Mouse (Mus musculus) hindbrain, postnatal 0 days (tissue): ENCODE measurements around the gene Ppil1. TPM values are rescaled to one million over a fixed set of nuclear protein-coding genes. Genes with fewer than 3 reads are reported as not detected.
A peak's percentile ranks its signal among the peaks of the same experiment; 100 is the strongest.

Source experiments
- ATAC-seq: fragments of 200-750 bp; cut with Nextera tagmentation; 2 replicates; pipeline ENCODE4 v1.8.0; 2017; ENCODE audit warnings: mild to moderate bottlenecking, moderate TSS enrichment, moderate library complexity
- DNase-seq: peaks from one replicate; pipeline ENCODE4 v3.0.0-alpha.2; 2015; ENCODE audit warnings: low spot score
- H3K27ac ChIP-seq: fragments of 300-500 bp; sonication (generic); 2 replicates; pipeline ENCODE4 v1.5.1; 2014; ENCODE audit warnings: mild to moderate bottlenecking
- H3K27me3 ChIP-seq: fragments of 300-500 bp; sonication (generic); 2 replicates; pipeline ENCODE4 v1.6.1; 2014; ENCODE audit warnings: low read length, mixed read lengths; ENCODE audit not compliant: insufficient read depth
- H3K36me3 ChIP-seq: fragments of 300-500 bp; sonication (generic); 2 replicates; pipeline ENCODE4 v1.6.1; 2014; ENCODE audit warnings: low read length, mixed read lengths; ENCODE audit not compliant: insufficient read depth
- H3K4me1 ChIP-seq: fragments of 300-500 bp; sonication (generic); 2 replicates; pipeline ENCODE4 v1.6.1; 2014; ENCODE audit warnings: antibody characterized with exemption, low read length, mixed read lengths; ENCODE audit not compliant: insufficient read depth
- H3K4me2 ChIP-seq: fragments of 300-500 bp; sonication (generic); 2 replicates; pipeline ENCODE4 v1.6.1; 2014; ENCODE audit warnings: low read depth, mild to moderate bottlenecking, low read length, moderate library complexity, mixed read lengths
- H3K4me3 ChIP-seq: fragments of 300-500 bp; sonication (generic); 2 replicates; pipeline ENCODE4 v1.5.1; 2014; ENCODE audit warnings: low read length
- H3K9ac ChIP-seq: fragments of 300-500 bp; sonication (generic); replicated peaks from 2 replicates; pipeline ENCODE4 v1.6.1; 2014; ENCODE audit warnings: mild to moderate bottlenecking, low read length, moderate library complexity, mixed read lengths
- H3K9me3 ChIP-seq: fragments of 300-500 bp; sonication (generic); 2 replicates; pipeline ENCODE4 v1.6.1; 2016; ENCODE audit warnings: low read length, mixed read lengths
- CTCF ChIP-seq: IDR thresholded peaks from 2 replicates; pipeline ENCODE4 v1.5.1; 2016; ENCODE audit warnings: antibody characterized with exemption, control low read depth, low read depth
- WGBS: fragments of 180-500 bp; shearing (Covaris S2); extraction: QIAGEN DNeasy Blood & Tissue Kit; methylation state at CpG from one replicate; pipeline ENCODE4 v1.1.7; 2014; 5-methylcytosine and 5-hydroxymethylcytosine counted together
- polyA plus RNA-seq: library from polyadenylated mRNA; unstranded; fragments of >200 nt; fragmentation: Nextera tagmentation; extraction: Ambion mirVana; gene quantifications from 2 replicates; pipeline ENCODE4 v1.2.1, GENCODE M21; 2015
- total RNA-seq: library from RNA; depleted of rRNA; stranded (reverse); fragments of >200 nt; gene quantifications from 2 replicates; pipeline ENCODE4 v1.2.3, GENCODE M21; 2014; rRNA removed

Ppil1 gene
- 72.6 and 81.4 TPM in 2 replicates for total RNA-seq
- 84.3 and 87.7 TPM in 2 replicates for polyA plus RNA-seq

DNA sequence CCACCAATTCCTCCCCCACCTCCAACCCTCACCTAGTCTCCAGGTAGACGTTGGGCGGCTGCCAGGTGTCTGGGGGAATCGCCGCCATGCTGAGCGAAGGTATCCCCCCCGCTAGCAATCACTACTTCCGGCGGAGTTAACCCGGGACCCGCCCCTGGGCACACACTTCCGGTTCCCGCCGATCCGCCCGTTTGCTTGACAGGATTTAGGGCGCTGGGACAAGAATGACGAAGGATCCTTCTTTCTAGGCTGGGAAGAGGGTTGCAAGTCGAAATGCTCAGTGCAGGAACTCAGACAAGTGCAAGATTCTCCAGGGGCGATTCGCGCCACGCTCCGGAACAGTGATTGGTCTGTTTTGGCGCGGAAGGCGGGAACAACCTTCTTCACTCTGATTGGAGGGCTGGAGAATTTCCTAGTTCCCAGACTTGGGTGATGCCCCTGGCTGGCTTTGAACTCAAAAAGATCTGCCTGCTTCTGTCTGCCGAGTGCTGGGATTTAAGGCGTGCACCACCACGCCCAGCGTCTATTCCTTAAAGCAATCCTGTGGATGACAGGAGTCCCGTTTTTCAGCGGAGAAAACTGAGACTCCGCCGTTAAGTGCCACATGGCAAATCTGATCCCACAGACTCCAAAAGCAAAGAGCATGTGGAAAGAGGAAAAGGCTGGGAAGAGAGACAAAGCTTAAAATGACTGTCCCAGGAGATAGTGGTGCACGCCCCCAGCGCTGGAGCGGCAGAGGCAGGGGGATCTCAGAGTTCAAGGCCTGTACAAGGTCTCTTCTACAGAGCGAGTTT is at the start of gene Ppil1:
Gene Ppil1, minus strand, starts transcription at position 347 of the 794 bp plus-strand sequence.
- no peak for TF ChIP-seq CTCF
- peak within 1 kb of the TSS; percentile 97 for H3K27ac ChIP-seq
- H3K4me2 ChIP-seq, result peak within 1 kb of the TSS; percentile 65
- ATAC-seq (peak; percentile 76), DNase-seq (peak; percentile 86)
- H3K4me1 ChIP-seq, result peaks cover 3% of the 10 kb centered on the region; the same call in 1 of the 2 replicates
- no peaks in the 10 kb centered on the region for H3K9me3 ChIP-seq
- no peaks in the 10 kb centered on the region for H3K27me3 ChIP-seq
- 8% methylated on average over 38 of the region's 38 CpGs for WGBS
- peak within 1 kb of the TSS; percentile 56 for H3K4me3 ChIP-seq
- H3K36me3 ChIP-seq, result peaks cover 6% of the 10 kb centered on the region; the same call in 1 of the 2 replicates
- peak within 1 kb of the TSS; percentile 60 for H3K9ac ChIP-seq

DNA sequence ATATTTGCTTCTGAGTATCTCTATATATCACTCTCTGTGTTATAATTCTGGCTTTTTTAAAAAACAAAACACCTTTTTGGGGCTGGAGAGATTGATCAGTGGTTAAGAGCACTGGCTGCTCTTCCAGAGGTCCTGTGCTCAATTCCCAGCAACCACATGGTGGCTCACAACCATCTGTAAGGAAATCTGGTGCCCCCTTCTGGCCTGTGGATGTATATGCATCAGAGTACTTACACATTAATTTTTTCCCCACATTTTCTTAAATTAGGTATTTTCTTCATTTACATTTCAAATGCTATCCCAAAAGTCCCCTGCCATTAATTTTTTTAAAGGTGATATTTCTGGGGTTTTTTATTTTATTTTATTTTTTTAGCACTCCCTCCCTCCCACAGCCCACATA is 49.3 kb upstream of the Ppil1 start:
- H3K4me2 ChIP-seq, result no peak overlapping the region
- H3K4me3 ChIP-seq, result no peak overlapping the region
- H3K27me3 ChIP-seq, result no peaks in the 10 kb centered on the region
- H3K4me1 ChIP-seq, result no peaks in the 10 kb centered on the region
- peak; percentile 30; the same call in 1 of the 2 replicates for TF ChIP-seq CTCF
- no peak overlapping the region for H3K27ac ChIP-seq
- no peaks in the 10 kb centered on the region for H3K36me3 ChIP-seq
- DNase-seq, result no peak
- ATAC-seq, result no peak
- H3K9ac ChIP-seq, result no peak overlapping the region
- no peaks in the 10 kb centered on the region for H3K9me3 ChIP-seq

DNA sequence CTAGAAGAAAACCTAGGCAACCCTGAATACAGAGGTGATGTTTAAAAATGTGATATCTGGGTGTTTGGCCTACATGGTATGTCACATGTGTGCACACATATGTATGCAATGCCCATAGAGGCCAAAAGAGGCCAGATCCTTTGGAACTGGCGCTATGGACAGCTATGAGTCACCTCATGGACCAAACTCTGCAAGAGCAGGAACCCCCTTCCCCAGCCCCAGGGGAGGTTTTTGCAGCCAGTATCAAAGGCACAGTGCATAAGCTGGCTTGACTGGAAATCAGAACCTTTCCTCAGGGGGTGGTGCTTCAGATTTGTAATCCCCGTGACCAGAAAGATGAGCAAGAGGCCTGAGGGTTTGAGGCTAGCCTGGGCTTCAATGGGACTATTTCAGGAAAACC is 48.1 kb upstream of the Ppil1 start:
- H3K4me1 ChIP-seq, result no peaks in the 10 kb centered on the region
- ATAC-seq (no peak), DNase-seq (no peak)
- H3K4me3 ChIP-seq, result no peak overlapping the region
- no peaks in the 10 kb centered on the region for H3K9me3 ChIP-seq
- H3K9ac ChIP-seq, result no peak overlapping the region
- no peak overlapping the region for H3K4me2 ChIP-seq
- TF ChIP-seq CTCF, result no peak
- no peaks in the 10 kb centered on the region for H3K36me3 ChIP-seq
- WGBS, result 90% methylated on average over 2 of the region's 2 CpGs
- no peaks in the 10 kb centered on the region for H3K27me3 ChIP-seq
- no peak overlapping the region for H3K27ac ChIP-seq

DNA sequence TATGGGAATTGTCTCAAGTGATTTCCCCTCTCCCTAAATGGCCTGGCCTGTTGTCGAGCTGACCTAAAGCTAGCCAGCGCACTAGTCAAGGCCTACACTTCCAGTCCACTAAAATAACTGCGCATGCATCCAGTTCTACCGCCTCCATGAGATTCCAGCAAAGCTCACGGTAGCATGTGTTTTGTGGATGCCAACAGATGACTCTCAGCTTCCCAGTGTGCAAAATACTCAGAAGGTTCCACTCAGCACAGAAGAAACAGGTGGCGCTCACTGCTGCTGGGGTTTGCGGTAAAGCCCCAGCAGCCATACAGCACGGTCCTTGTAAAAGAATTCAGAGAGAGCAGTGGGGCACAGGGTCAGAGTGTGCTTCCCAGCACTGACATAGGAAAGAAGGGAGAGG is 47.6 kb upstream of the Ppil1 start:
- Histone ChIP-seq H3K9me3 (no peaks in the 10 kb centered on the region), H3K4me1 (no peaks in the 10 kb centered on the region), H3K4me3 (no peak overlapping the region), H3K9ac (no peak overlapping the region), H3K36me3 (no peaks in the 10 kb centered on the region), H3K4me2 (no peak overlapping the region), H3K27ac (no peak overlapping the region), H3K27me3 (no peaks in the 10 kb centered on the region)
- no peak for TF ChIP-seq CTCF
- DNase-seq (no peak), ATAC-seq (no peak)
- 88% methylated on average over 8 of the region's 8 CpGs for WGBS

DNA sequence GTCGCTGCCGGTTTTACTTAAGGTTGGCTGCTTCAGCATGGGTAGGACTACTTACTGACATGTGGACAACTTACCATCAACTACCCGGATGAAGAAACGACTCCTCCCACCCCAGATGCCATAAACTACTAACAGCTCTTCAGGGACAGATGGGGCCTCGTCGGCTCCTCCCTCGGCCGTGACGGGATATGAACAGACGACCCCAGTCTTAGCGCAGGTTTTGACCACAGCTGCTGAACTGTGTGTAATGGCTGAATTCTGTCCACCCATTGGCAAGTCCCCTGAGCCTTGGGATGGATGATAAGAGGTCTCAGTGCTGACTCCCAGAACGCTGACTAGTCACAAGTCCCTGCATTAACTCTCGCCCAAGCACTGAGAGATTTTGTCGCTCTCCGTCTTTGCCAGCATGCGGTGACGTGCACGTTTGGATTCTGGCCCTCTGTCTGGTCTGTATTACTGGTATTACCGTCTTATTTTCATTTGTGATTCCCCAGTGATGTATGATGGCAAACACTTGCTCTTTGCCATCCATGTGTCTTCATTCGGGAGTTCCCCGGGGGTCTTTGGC is 46.2 kb upstream of the Ppil1 start:
- Histone ChIP-seq H3K27me3 (no peaks in the 10 kb centered on the region), H3K9ac (no peak overlapping the region)

DNA sequence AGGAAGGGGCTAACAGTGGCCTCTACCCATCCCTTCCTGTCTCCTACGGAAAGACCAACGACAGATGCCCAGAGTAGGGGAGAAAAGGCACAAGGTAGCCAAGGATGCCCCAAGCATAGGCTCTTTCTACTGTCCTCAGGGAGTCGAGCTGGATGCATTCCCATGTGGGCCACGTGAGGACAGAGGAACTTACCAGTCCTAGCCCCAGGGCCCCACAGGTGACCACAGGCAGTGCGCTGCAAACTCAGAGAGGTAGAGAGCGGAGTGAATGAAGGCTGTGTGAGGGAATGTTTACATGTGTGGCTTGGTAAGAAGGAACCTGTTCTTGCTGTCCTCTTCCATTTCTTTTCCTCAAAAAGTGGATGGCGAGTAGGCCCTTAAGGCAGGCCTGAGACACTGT is 41.9 kb upstream of the Ppil1 start:
- Histone ChIP-seq H3K4me2 (no peak overlapping the region), H3K36me3 (peaks cover 10% of the 10 kb centered on the region; the same call in 1 of the 2 replicates), H3K9me3 (no peaks in the 10 kb centered on the region), H3K27me3 (no peaks in the 10 kb centered on the region), H3K4me3 (no peak overlapping the region), H3K4me1 (peaks cover 7% of the 10 kb centered on the region; the same call in 1 of the 2 replicates), H3K27ac (no peak overlapping the region), H3K9ac (no peak overlapping the region)
- TF ChIP-seq CTCF, result no peak
- WGBS, result 54% methylated on average over 7 of the region's 7 CpGs
- ATAC-seq (no peak), DNase-seq (no peak)

More for the DNA sequence above, 46.2 kb upstream of the Ppil1 start:
- no peak for DNase-seq
- Histone ChIP-seq H3K4me1 (peaks cover 5% of the 10 kb centered on the region; the same call in 1 of the 2 replicates), H3K9me3 (no peaks in the 10 kb centered on the region), H3K4me2 (no peak overlapping the region), H3K36me3 (no peaks in the 10 kb centered on the region), H3K27ac (no peak overlapping the region), H3K4me3 (no peak overlapping the region)
- 69% methylated on average over 21 of the region's 21 CpGs for WGBS
- no peak for TF ChIP-seq CTCF
- ATAC-seq, result no peak
